Mouse (Mus musculus) ovary, postnatal 14 days (tissue): ENCODE results near the gene Tspan32.

ENCODE experiments used
- DNase-seq: peaks from one replicate; pipeline ENCODE4 v3.0.0; 2022; ENCODE audit warnings: low spot score

Gene Tspan32

GRCm38 (mm10) chr7:143007599-143008369 is 2.9 kb downstream of the Tspan32 start:
- DNase-seq = peak; percentile 98

- DNase-seq = no peak
These were observed 3.6 kb downstream of the Tspan32 start for GRCm38 (mm10) chr7:143008370-143008926.

GRCm38 (mm10) chr7:143008996-143009665 is 4.3 kb downstream of the Tspan32 start:
- no peak for DNase-seq

DNA sequence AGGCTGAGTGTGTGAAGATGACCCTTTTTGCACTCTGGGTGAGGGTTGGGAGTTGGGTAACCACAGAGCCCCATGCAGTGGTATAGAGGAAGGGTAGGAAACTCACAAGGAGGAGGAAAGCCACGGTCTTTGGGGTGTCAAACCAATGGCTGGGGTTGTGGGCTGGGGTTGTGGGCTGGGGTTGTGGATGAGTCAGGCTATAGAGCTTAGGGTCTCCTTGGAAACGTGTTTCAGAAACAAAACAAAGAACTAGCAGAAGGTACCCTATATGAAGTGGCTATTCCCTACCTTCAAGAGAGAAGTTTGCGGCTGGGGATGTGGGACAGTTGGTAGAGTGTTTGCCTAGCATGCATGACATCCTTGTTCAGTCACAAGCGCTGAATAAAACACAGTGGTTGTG is 5.2 kb downstream of the Tspan32 start:
- no peak for DNase-seq

GRCm38 (mm10) chr7:143011226-143011625 is 6.4 kb downstream of the Tspan32 start:
- no peak for DNase-seq

DNA sequence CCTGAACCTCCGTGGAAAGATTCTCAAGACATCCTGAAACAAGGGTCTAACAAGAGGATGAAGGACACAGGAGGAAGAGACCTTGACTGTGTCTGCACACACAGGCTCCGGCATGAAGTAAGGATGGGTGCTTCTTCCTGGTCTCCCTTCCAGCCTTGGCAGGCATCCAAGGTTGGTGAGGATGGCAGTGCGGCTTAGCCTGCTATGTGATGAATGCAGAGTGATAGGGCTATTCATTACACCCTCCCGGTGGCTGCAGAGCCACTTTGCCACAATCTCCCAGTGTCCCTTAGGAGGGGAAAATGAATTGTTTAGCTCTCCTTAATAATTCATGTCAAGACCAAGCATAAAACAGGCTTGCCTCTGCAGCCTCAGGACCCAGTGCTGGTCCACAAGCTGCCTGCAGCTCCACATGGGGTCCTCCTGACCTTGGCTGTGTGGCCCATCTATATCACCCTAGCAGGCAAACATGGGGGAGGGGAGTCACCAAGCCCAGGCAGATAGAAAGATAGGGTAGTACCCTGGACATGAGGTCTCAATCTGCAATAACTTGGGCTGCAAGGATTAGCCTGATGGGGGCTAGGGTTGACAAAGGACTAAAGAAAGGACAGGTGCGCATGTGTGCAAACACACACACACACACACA is 7.5 kb downstream of the Tspan32 start:
- DNase-seq = no peak

DNA sequence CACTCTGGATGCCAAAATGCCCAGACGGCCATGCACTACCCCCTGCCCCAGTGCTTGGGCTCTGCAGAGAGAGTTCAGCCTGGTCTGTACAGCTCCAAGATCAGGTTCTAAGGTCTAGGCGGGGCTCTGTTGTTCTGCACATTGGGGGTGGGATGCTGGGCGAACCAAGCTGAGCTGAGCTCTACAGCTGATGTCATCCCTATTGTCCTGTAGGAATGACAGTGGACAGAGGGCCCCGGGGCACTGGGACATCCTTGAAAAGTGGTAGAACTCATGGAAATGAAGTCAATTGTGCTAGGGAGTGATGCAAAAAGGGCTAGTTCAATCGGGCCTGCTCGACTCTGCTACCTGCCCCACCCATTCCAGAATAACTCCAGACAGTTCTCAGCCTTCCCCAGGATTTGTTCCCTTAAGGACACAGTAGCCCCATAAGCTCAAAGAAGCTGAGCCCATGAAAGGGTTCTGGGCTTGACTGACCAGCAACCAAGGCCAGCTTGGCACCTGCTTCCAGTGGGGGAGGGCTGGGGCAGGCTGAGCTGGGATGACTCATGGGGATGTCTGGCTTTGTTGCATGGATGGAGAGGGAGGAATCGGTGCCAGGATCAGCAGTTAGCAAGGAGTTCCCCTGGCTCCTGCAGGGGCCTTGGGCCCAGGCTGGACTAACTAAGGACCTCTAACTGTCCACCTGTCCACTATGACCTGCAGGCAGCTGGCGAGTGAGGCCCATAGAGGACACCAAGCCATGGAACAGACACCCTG is 8.8 kb downstream of the Tspan32 start:
- peak; percentile 61 for DNase-seq

GRCm38 (mm10) chr7:143014862-143015659 is 10.2 kb downstream of the Tspan32 start:
- DNase-seq = no peak

GRCm38 (mm10) chr7:143015755-143016423 is 11.0 kb downstream of the Tspan32 start:
- DNase-seq = peak; percentile 81

DNA sequence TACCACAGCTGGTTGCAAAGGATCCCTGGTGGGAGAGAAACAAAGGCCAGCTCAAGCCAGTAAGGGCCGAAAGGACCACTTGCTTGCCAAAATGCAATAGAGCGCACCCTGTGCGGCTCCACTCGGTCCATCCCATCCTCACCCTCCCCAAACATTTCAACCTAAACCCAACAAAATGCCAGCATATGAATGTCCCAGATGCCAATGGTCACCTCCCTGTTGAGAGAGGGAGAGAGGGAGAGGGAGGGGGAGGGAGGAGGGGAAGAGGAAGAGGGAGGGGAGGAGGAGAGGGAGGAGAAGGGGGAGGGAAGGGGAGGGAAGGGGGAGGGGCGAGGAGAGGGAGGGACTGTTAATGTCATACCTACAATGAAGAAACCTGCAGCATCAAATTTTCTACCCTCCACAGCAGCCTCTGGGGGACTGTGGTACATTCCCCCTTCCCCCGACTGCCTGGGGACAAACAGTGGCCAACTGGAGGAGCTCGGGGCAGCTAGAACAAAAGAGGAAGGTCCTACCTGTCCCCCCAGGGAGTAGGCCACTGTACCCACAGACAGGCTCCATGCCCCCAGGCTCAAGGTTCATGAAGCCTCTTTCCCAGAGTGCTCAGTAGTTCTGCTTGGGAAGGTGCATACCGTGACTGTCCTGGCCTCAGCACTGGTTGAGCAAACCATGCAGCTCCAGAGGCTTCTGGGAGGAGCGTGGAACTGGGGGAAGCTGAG is 11.7 kb downstream of the Tspan32 start:
- DNase-seq = no peak

DNA sequence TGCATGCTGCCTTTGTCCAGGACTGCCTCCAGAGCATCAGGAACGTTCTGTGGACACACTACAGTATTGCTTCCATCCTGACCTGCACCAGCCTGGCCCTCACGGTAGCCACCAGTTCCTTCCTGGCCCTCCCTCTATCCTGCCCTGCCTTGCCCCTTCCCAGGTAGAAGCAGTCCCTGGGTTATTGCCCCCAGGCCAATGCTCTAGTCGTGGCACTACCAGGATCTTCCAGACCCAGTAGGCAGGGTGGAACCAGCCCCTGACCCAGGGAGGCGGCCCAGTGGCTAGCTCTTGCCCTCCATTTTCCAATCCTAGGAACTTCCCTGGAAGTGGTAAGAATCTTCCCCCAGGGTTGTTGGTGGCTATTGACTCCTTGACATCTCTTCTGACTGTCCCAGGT is 12.3 kb downstream of the Tspan32 start:
- no peak for DNase-seq

GRCm38 (mm10) chr7:143020040-143020439 is 15.2 kb downstream of the Tspan32 start:
- no peak for DNase-seq

- DNase-seq = no peak
These were observed 15.9 kb downstream of the Tspan32 start for GRCm38 (mm10) chr7:143020764-143021163.

DNA sequence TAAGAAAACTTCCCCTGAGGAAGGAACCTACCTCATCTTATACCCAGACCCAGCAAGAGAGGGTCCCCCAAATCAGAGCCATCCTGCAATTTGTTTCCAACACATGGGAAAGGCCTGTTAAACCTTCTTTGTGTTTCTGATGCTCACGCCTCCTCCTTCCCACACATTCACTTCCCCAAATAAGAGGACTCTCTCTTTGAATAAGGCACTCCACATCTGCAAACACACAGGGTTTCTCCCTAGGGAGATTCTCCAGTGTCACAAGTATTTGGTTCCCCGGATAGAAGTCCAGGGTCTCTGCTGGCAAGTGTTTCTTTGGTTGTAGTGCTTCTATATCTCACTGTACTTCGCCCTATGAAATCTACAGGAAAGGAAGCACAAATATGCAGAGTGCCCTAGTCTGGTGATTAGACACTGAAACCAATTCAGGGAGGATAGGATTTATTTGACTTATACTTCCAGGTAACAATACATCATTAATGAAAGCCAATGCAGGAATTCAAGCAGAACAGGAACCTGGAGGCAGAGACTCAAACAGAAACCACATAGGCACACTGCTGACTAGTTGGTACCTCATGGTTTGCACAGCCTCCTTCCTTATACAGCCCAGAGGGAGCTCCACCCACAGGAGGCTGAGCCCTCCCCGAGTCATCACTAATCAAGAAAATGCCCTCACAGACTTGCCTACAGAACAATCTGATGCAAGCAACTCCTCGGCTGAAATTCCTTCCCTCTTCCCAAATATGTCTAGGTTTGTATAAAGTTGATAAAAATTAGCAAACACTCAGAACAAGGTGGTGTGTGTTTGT is 16.7 kb downstream of the Tspan32 start:
- no peak for DNase-seq

DNA sequence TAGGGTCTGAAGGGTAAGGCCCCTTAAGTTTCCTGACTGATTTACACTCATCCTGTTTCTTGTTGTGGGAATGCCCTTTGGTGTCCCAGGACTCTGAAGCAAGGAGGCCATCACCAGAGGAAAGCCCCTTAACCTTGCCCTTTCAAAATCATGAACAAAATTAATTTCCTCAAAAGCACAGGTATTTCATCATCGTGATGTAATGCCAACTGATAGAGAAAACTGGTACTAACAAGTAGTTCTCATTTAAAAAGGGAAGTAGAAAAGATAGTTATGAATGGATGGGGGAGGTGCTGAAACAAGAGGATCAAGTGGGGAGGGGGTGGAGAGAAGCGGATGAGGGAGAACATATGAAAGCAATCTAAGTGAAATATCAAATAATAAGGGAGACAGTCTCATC is 18.7 kb downstream of the Tspan32 start:
- no peak for DNase-seq

- no peak for DNase-seq
These were observed 19.4 kb downstream of the Tspan32 start for GRCm38 (mm10) chr7:143024293-143024692.

GRCm38 (mm10) chr7:143025496-143025895 is 20.6 kb downstream of the Tspan32 start:
- no peak for DNase-seq

GRCm38 (mm10) chr7:143027196-143027595 is 22.4 kb downstream of the Tspan32 start:
- DNase-seq = no peak

GRCm38 (mm10) chr7:143031816-143032215 is 27.0 kb downstream of the Tspan32 start:
- DNase-seq = no peak
